Mouse (Mus musculus) liver, embryonic 14.5 days (tissue): ENCODE results near the gene Ifngr1. TPM values are rescaled to one million over a fixed set of nuclear protein-coding genes. Genes with fewer than 3 reads are reported as not detected.

Source experiments
- ATAC-seq: fragments of 200-750 bp; cut with Nextera tagmentation; 2 replicates; pipeline ENCODE4 v1.8.0; 2017; ENCODE audit warnings: moderate number of reproducible peaks, mild to moderate bottlenecking, moderate library complexity; ENCODE audit not compliant: insufficient read depth
- DNase-seq, 3 experiments: peaks; one replicate each; pipeline ENCODE4 v3.0.0-alpha.2; 2012 to 2013; ENCODE audit warnings: low read depth in 3 of 3, low spot score in 3 of 3
- H3K27ac ChIP-seq: fragments of 300-500 bp; sonication (generic); 2 replicates; pipeline ENCODE4 v1.5.1; 2014; ENCODE audit warnings: moderate library complexity, mild to moderate bottlenecking, control low read depth, inconsistent platforms
- H3K27me3 ChIP-seq: fragments of 300-500 bp; sonication (generic); 2 replicates; pipeline ENCODE4 v1.6.1; 2014; ENCODE audit warnings: mild to moderate bottlenecking, low read length, moderate library complexity; ENCODE audit not compliant: control insufficient read depth, insufficient read depth
- H3K36me3 ChIP-seq: fragments of 300-500 bp; sonication (generic); replicated peaks from 2 replicates; pipeline ENCODE4 v1.6.1; 2014; ENCODE audit warnings: low read depth; ENCODE audit not compliant: control insufficient read depth, insufficient read depth
- H3K4me1 ChIP-seq, 2 experiments: fragments of 200-500 bp in 1 of 2; fragments of 300-500 bp in 1 of 2; sonication (generic) in 1 of 2; replicated peaks; 2 replicates each; pipeline ENCODE4 v1.6.1; 2012 to 2014; ENCODE audit warnings: antibody characterized with exemption in 1 of 2, inconsistent platforms in 1 of 2, low read length in 1 of 2; ENCODE audit not compliant: control insufficient read depth in 2 of 2, insufficient read depth in 2 of 2
- H3K4me2 ChIP-seq: fragments of 300-500 bp; sonication (generic); 2 replicates; pipeline ENCODE4 v1.6.1; 2014; ENCODE audit warnings: low read depth, mild to moderate bottlenecking, control low read depth, moderate library complexity
- H3K4me3 ChIP-seq, 2 experiments: fragments of 200-500 bp in 1 of 2; fragments of 300-500 bp in 1 of 2; sonication (generic) in 1 of 2; 2 replicates each; pipeline ENCODE4 v1.5.1; 2012 to 2014; ENCODE audit warnings: low read depth in 2 of 2, low read length in 2 of 2, mild to moderate bottlenecking in 2 of 2, control low read depth in 1 of 2, inconsistent platforms in 1 of 2, moderate library complexity in 1 of 2; ENCODE audit not compliant: insufficient read depth in 1 of 2
- H3K9ac ChIP-seq: fragments of 300-500 bp; sonication (generic); replicated peaks from 2 replicates; pipeline ENCODE4 v1.6.1; 2014; ENCODE audit warnings: mild to moderate bottlenecking, control low read depth, moderate library complexity
- H3K9me3 ChIP-seq: fragments of 300-500 bp; sonication (generic); 2 replicates; pipeline ENCODE4 v1.6.1; 2016; ENCODE audit warnings: low read length, mixed read lengths; ENCODE audit not compliant: control insufficient read depth
- CTCF ChIP-seq: IDR thresholded peaks from 2 replicates; pipeline ENCODE4 v1.5.1; 2016; ENCODE audit warnings: antibody characterized with exemption, low read depth, control low read depth
- EP300 ChIP-seq: IDR thresholded peaks from 2 replicates; pipeline ENCODE4 v1.6.1; 2016; ENCODE audit warnings: antibody characterized with exemption, low read depth
- WGBS: fragments of 180-500 bp; shearing (Covaris S2); extraction: QIAGEN DNeasy Blood & Tissue Kit; methylation state at CpG from one replicate; pipeline ENCODE4 v1.1.7; 2014; ENCODE audit not compliant: insufficient replicate concordance; 5-methylcytosine and 5-hydroxymethylcytosine counted together
- polyA plus RNA-seq, 2 experiments: library from polyadenylated mRNA; depleted of rRNA in 1 of 2; stranded (reverse) in 1 of 2; unstranded in 1 of 2; fragments of >200 nt; fragmentation: Nextera tagmentation in 1 of 2; extraction: Ambion mirVana in 1 of 2; gene quantifications; 2 replicates each; pipeline versions ENCODE4 v1.2.1 to v1.2.3; 2012 to 2014

Gene Ifngr1
- polyA plus RNA-seq, 2 experiments: 17.1 to 39.5 TPM

- Histone ChIP-seq H3K36me3 (no peaks in the 10 kb centered on the region), H3K4me3 (no peak overlapping the region), H3K9me3 (no peaks in the 10 kb centered on the region), H3K27me3 (no peaks in the 10 kb centered on the region), H3K27ac (no peak overlapping the region), H3K4me2 (no peak overlapping the region), H3K4me1 (peaks cover 21 to 51% of the 10 kb centered on the region in 2 experiments), H3K9ac (no peak overlapping the region)
- ATAC-seq (no peak), DNase-seq (no peak)
- TF ChIP-seq EP300 (peak; percentile 82), CTCF (no peak)
- 12% methylated on average over 1 of the region's 1 CpGs for WGBS
Observed at GRCm38 (mm10) chr10:19584846-19585245, 6.9 kb upstream of the Ifngr1 start.

- no peaks in the 10 kb centered on the region for H3K27me3 ChIP-seq
- TF ChIP-seq CTCF (no peak), EP300 (peak; percentile 62)
- H3K27ac ChIP-seq: peak overlapping the region; percentile 33; the same call in 1 of the 2 replicates
- no peak overlapping the region for H3K4me3 ChIP-seq
- no peak for DNase-seq
- no peak overlapping the region for H3K9ac ChIP-seq
- WGBS: 32% methylated on average over 5 of the region's 5 CpGs
- H3K36me3 ChIP-seq: no peaks in the 10 kb centered on the region
- no peaks in the 10 kb centered on the region for H3K9me3 ChIP-seq
- ATAC-seq: peak; percentile 56; the same call in 1 of the 2 replicates
- H3K4me1 ChIP-seq: peaks cover 21 to 59% of the 10 kb centered on the region in 2 experiments
- H3K4me2 ChIP-seq: no peak overlapping the region
Observed at GRCm38 (mm10) chr10:19585860-19586259, 5.9 kb upstream of the Ifngr1 start.

GRCm38 (mm10) chr10:19587281-19587680 lies 4.5 kb upstream of the Ifngr1 start:
- DNase-seq (no peak), ATAC-seq (no peak)
- peaks cover 21 to 63% of the 10 kb centered on the region in 2 experiments for H3K4me1 ChIP-seq
- no peaks in the 10 kb centered on the region for H3K36me3 ChIP-seq
- no peak overlapping the region for H3K27ac ChIP-seq
- H3K9me3 ChIP-seq: no peaks in the 10 kb centered on the region
- 54% methylated on average over 3 of the region's 3 CpGs for WGBS
- no peak overlapping the region for H3K4me2 ChIP-seq
- H3K27me3 ChIP-seq: no peaks in the 10 kb centered on the region
- TF ChIP-seq EP300 (no peak), CTCF (no peak)
- no peak overlapping the region for H3K9ac ChIP-seq
- H3K4me3 ChIP-seq: no peak overlapping the region

GRCm38 (mm10) chr10:19589626-19590025 lies 2.1 kb upstream of the Ifngr1 start:
- Histone ChIP-seq H3K36me3 (no peaks in the 10 kb centered on the region; the same call in 1 of the 2 replicates), H3K4me3 (no peak overlapping the region), H3K4me2 (no peak overlapping the region), H3K9me3 (no peaks in the 10 kb centered on the region), H3K9ac (no peak overlapping the region), H3K4me1 (peaks cover 10 to 55% of the 10 kb centered on the region in 2 experiments), H3K27ac (no peak overlapping the region), H3K27me3 (no peaks in the 10 kb centered on the region)
- TF ChIP-seq EP300 (no peak), CTCF (no peak)
- DNase-seq (no peak), ATAC-seq (no peak)
- 56% methylated on average over 12 of the region's 12 CpGs for WGBS

GRCm38 (mm10) chr10:19591286-19591640 lies 486 bp upstream of the Ifngr1 start:
- peak; percentile 48 for ATAC-seq
- H3K4me1 ChIP-seq: peaks cover 5 to 47% of the 10 kb centered on the region in 2 experiments; a peak in 3 of 4 replicates
- WGBS: 8% methylated on average over 6 of the region's 6 CpGs
- peak overlapping the region; percentile 44 to 67 for H3K4me3 ChIP-seq
- peak overlapping the region; percentile 8 for H3K27ac ChIP-seq
- H3K27me3 ChIP-seq: no peaks in the 10 kb centered on the region
- TF ChIP-seq EP300 (no peak), CTCF (no peak)
- H3K9me3 ChIP-seq: no peaks in the 10 kb centered on the region
- peak; percentile 28 to 44 (median 30) for DNase-seq
- no peak overlapping the region; the same call in 1 of the 2 replicates for H3K9ac ChIP-seq
- peak overlapping the region; percentile 81 for H3K4me2 ChIP-seq
- no peaks in the 10 kb centered on the region; the same call in 1 of the 2 replicates for H3K36me3 ChIP-seq
